ENCODE assay signal across 17 mouse cellular contexts in the genomic region with DNA sequence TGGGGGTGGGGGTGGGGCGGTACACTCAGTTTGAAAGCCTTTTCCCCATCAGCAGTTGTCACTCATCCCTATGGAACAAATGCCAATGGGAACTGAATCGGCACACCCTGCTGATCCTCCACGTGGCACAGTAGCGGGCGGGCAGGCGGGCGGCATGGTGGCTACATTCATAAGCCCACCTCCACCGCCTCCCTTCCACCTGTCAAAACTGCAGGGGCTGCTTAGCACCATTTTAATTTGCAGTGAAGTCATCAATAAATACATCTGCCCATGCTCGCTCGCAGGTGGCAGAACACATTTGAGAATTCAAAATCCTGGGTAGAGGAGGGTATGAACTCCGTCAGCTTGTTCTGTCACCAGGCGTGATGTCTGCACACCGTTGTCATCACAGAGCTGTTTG. TPM values are rescaled to one million over a fixed set of nuclear protein-coding genes. Genes with fewer than 3 reads are reported as not detected.
DNase-seq lines count a peak whose midpoint lies in the region; ATAC-seq and TF ChIP-seq lines count a peak whose summit lies in the region.
"Had no signal": no experiment of that assay in that cellular context is flagged by ENCODE, and none has a peak within 500 bp of the region (broad histone marks: within the 10 kb centered on the region; RNA-seq: fewer than 3 reads in every experiment).

No protein-coding gene starts in this region.

- intact Hi-C loops in gastrocnemius, postnatal 36 days (cut with DNase I) = no loop called here

- no peaks in the 10 kb centered on the region for H3K36me3 ChIP-seq in hindbrain, embryonic 10.5 days
- H3K36me3 ChIP-seq in hindbrain, embryonic 12.5 days = no peaks in the 10 kb centered on the region
- H3K36me3 ChIP-seq in forebrain, postnatal 0 days (ENCODE audit: insufficient read depth) = no peaks in the 10 kb centered on the region
- H3K36me3 ChIP-seq in lung, postnatal 0 days (ENCODE audit: insufficient read depth, low read length) = no peaks in the 10 kb centered on the region
- H3K36me3 ChIP-seq: limb, embryonic 10.5 days; liver, embryonic 12.5 days; lung, embryonic 15.5 days had no signal

- H3K27me3 ChIP-seq in hindbrain, embryonic 10.5 days (ENCODE audit: insufficient read depth, poor library complexity, severe bottlenecking) = peaks cover 9% of the 10 kb centered on the region
- 0 out of 2 replicates have a peak, but pooled peaks cover 6% of the 10 kb centered on the region for H3K27me3 ChIP-seq in hindbrain, embryonic 12.5 days
- no peaks in the 10 kb centered on the region for H3K27me3 ChIP-seq in forebrain, postnatal 0 days (ENCODE audit: insufficient read depth, low read length)
- no peaks in the 10 kb centered on the region for H3K27me3 ChIP-seq in lung, postnatal 0 days (replicated peaks; ENCODE audit: insufficient read depth, low read length)
- H3K27me3 ChIP-seq: liver, embryonic 12.5 days had no signal

- H3K9ac ChIP-seq in hindbrain, embryonic 12.5 days = no peak overlapping the region
- no peak overlapping the region for H3K9ac ChIP-seq in forebrain, postnatal 0 days
- no peak overlapping the region for H3K9ac ChIP-seq in lung, postnatal 0 days (replicated peaks; ENCODE audit: low read depth)
- H3K9ac ChIP-seq: liver, embryonic 12.5 days; lung, embryonic 15.5 days had no signal

- no peak for ATAC-seq in hindbrain, embryonic 12.5 days (ENCODE audit: low FRiP score)
- ATAC-seq in forebrain, postnatal 0 days = peak; percentile 50
- ATAC-seq in lung, postnatal 0 days = no peak
- ATAC-seq: liver, embryonic 12.5 days had no signal

- H3K4me2 ChIP-seq in hindbrain, embryonic 12.5 days (replicated peaks) = no peak overlapping the region
- H3K4me2 ChIP-seq in forebrain, postnatal 0 days (ENCODE audit: low read depth) = peak overlapping the region; percentile 32
- H3K4me2 ChIP-seq in lung, postnatal 0 days (replicated peaks; ENCODE audit: low read depth, low read length) = no peak overlapping the region
- H3K4me2 ChIP-seq: liver, embryonic 12.5 days; lung, embryonic 15.5 days had no signal

- TF ChIP-seq CTCF in forebrain, postnatal 0 days (IDR thresholded peaks at IDR 0.05; ENCODE audit: low read depth) = no peak
- TF ChIP-seq CTCF in lung, postnatal 0 days (IDR thresholded peaks at IDR 0.05) = no peak

- H3K9me3 ChIP-seq in hindbrain, embryonic 10.5 days = no peaks in the 10 kb centered on the region
- H3K9me3 ChIP-seq in hindbrain, embryonic 12.5 days (replicated peaks) = no peaks in the 10 kb centered on the region
- H3K9me3 ChIP-seq in forebrain, postnatal 0 days (ENCODE audit: low read length) = no peaks in the 10 kb centered on the region
- no peaks in the 10 kb centered on the region for H3K9me3 ChIP-seq in lung, postnatal 0 days (ENCODE audit: low read length)
- H3K9me3 ChIP-seq: limb, embryonic 10.5 days; liver, embryonic 12.5 days; lung, embryonic 15.5 days; megakaryocyte, embryonic 14.5 days had no signal

- TF ChIP-seq EP300 in lung, postnatal 0 days (IDR thresholded peaks at IDR 0.05) = no peak

- H3K4me3 ChIP-seq in hindbrain, embryonic 10.5 days = no peak overlapping the region
- H3K4me3 ChIP-seq in hindbrain, embryonic 12.5 days = no peak overlapping the region
- no peak overlapping the region for H3K4me3 ChIP-seq in forebrain, postnatal 0 days (ENCODE audit: low read depth, low read length)
- H3K4me3 ChIP-seq in lung, postnatal 0 days (ENCODE audit: low read depth, low read length) = no peak overlapping the region
- H3K4me3 ChIP-seq: limb, embryonic 10.5 days; liver, embryonic 12.5 days; lung, embryonic 15.5 days; megakaryocyte, embryonic 14.5 days had no signal

- H3K27ac ChIP-seq in hindbrain, embryonic 10.5 days = 0 out of 2 replicates have a peak overlapping the region, but pooled peaks have one; percentile 40
- no peak overlapping the region for H3K27ac ChIP-seq in hindbrain, embryonic 12.5 days
- H3K27ac ChIP-seq in forebrain, postnatal 0 days (ENCODE audit: low read depth, low read length) = no peak overlapping the region
- H3K27ac ChIP-seq in lung, postnatal 0 days (ENCODE audit: low read length) = no peak overlapping the region
- H3K27ac ChIP-seq: limb, embryonic 10.5 days; liver, embryonic 12.5 days; lung, embryonic 15.5 days had no signal

- WGBS in hindbrain, embryonic 10.5 days = 69% methylated on average over 13 of the region's 13 CpGs
- 61% methylated on average over 13 of the region's 13 CpGs for WGBS in hindbrain, embryonic 12.5 days
- 60% methylated on average over 13 of the region's 13 CpGs for WGBS in forebrain, postnatal 0 days
- WGBS in lung, postnatal 0 days = 73% methylated on average over 13 of the region's 13 CpGs

- H3K4me1 ChIP-seq in hindbrain, embryonic 10.5 days (replicated peaks) = peaks cover 53% of the 10 kb centered on the region
- H3K4me1 ChIP-seq in hindbrain, embryonic 12.5 days = peaks cover 24% of the 10 kb centered on the region
- no peaks in the 10 kb centered on the region for H3K4me1 ChIP-seq in forebrain, postnatal 0 days (ENCODE audit: insufficient read depth)
- no peaks in the 10 kb centered on the region for H3K4me1 ChIP-seq in lung, postnatal 0 days (ENCODE audit: insufficient read depth, low read depth, low read length)
- H3K4me1 ChIP-seq: limb, embryonic 10.5 days; liver, embryonic 12.5 days; lung, embryonic 15.5 days; megakaryocyte, embryonic 14.5 days had no signal

- DNase-seq in hindbrain, embryonic 10.5 days (ENCODE audit: low spot score) = no peak
- DNase-seq in R1 (ENCODE audit: low read depth, low spot score) = peak; percentile 6
- DNase-seq in forebrain, postnatal 0 days = no peak
- DNase-seq in layer of hippocampus, adult 8-10 months (ENCODE audit: low spot score in 2 of 2) = peak; percentile 73 to 83
- no peak for DNase-seq in gastrocnemius, postnatal 36 days
- no peak for DNase-seq in lung, postnatal 0 days (ENCODE audit: low spot score)
- DNase-seq: adrenal gland, adult 8-10 months; cerebellum, adult 9-10 months; gastrocnemius, postnatal 25 days; kidney, adult 9 months; right cerebral cortex, postnatal 25 days had no signal

RNA-seq across cellular contexts. Expression of a gene that starts 12.0 kb away (rescaled TPM):
- polyA plus RNA-seq in hindbrain, embryonic 10.5 days (2016; fragmentation: Nextera tagmentation; extraction: Ambion mirVana) = 16.7 and 21.6 TPM in 2 replicates
- polyA plus RNA-seq in hindbrain, embryonic 12.5 days (2016; fragmentation: Nextera tagmentation; extraction: Ambion mirVana) = 25.6 and 27.8 TPM in 2 replicates
- 114 and 135 TPM in 2 replicates for total RNA-seq in forebrain, postnatal 0 days (2014; rRNA removed)
- 67.0 and 96.8 TPM in 2 replicates for polyA plus RNA-seq in forebrain, postnatal 0 days (2015; fragmentation: Nextera tagmentation; extraction: Ambion mirVana)
- total RNA-seq in layer of hippocampus, adult 8-10 months (2022) = 100 to 1,000 TPM; 240 to 340 (median 277) TPM
- total RNA-seq in gastrocnemius, postnatal 36 days (2021) = under 1 TPM in 1 of 2 experiments, not detected in 1; 0.10 TPM
- polyA plus RNA-seq in lung, postnatal 0 days (2015; fragmentation: Nextera tagmentation; extraction: Ambion mirVana) = 0.42 and 0.43 TPM in 2 replicates
- polyA plus RNA-seq: C2C12 had no signal

Comparison
In these comparisons a context has a peak if more than half of its experiments do, and no peak if none do; other contexts are left out.
1. DNase-seq: peak in R1 (single experiment) and layer of hippocampus, adult 8-10 months (2 of 2); none in hindbrain, embryonic 10.5 days (single experiment), forebrain, postnatal 0 days (single experiment), gastrocnemius, postnatal 36 days (0 of 2) and lung, postnatal 0 days (single experiment).
2. RNA of a gene that starts 12.0 kb away (polyA plus RNA-seq): 67.0 to 96.8 TPM in forebrain, postnatal 0 days, 25.6 to 27.8 TPM in hindbrain, embryonic 12.5 days and 16.7 to 21.6 TPM in hindbrain, embryonic 10.5 days; 0.42 to 0.43 TPM in lung, postnatal 0 days; every median in the first group is over 10 times any median in the second.